In genomic region chr12:76095117-76096035, GRCm38 (mm10) we compare ENCODE assay signal across 8 mouse cellular contexts.
DNase-seq lines count a peak whose midpoint lies in the region; ATAC-seq lines count a peak whose summit lies in the region.
"Had no signal": no experiment of that assay in that cellular context is flagged by ENCODE, and none has a peak within 500 bp of the region (broad histone marks: within the 10 kb centered on the region; RNA-seq: fewer than 3 reads in every experiment).

No protein-coding gene starts in this region.

- H3K4me3 ChIP-seq in limb, embryonic 12.5 days (replicated peaks) = no peak overlapping the region
- no peak overlapping the region for H3K4me3 ChIP-seq in limb, embryonic 10.5 days

- DNase-seq in limb, embryonic 10.5 days (ENCODE audit: low spot score) = no peak
- peak; percentile 12 for DNase-seq in forelimb bud, embryonic 11.5 days (ENCODE audit: low read depth, low spot score)
- DNase-seq in lung, adult 18-20 months = peak; percentile 30 to 45
- DNase-seq in thymus, postnatal 10 days (ENCODE audit: low spot score in 2 of 2) = peak; percentile 44 to 55
- DNase-seq in yolk sac, embryonic 10.5 days (ENCODE audit: low spot score) = no peak
- DNase-seq in testis, postnatal 14 days (ENCODE audit: low spot score) = no peak
- DNase-seq: adrenal gland, postnatal 10 days had no signal

- peak overlapping the region; percentile 4; the same call in 1 of the 2 replicates for H3K27ac ChIP-seq in limb, embryonic 12.5 days
- no peak overlapping the region for H3K27ac ChIP-seq in limb, embryonic 10.5 days

- no peaks in the 10 kb centered on the region for H3K9me3 ChIP-seq in limb, embryonic 12.5 days
- H3K9me3 ChIP-seq in limb, embryonic 10.5 days (replicated peaks) = no peaks in the 10 kb centered on the region

- H3K27me3 ChIP-seq in limb, embryonic 12.5 days = no peaks in the 10 kb centered on the region
- H3K27me3 ChIP-seq in limb, embryonic 10.5 days (ENCODE audit: low read depth, poor library complexity, severe bottlenecking) = no peaks in the 10 kb centered on the region

- 55% methylated on average over 30 of the region's 30 CpGs for WGBS in limb, embryonic 12.5 days
- WGBS in limb, embryonic 10.5 days = 57% methylated on average over 30 of the region's 30 CpGs

- no peak for ATAC-seq in limb, embryonic 12.5 days (ENCODE audit: insufficient number of reproducible peaks, insufficient read depth, low FRiP score, low TSS enrichment, low read depth)

- no peaks in the 10 kb centered on the region for H3K4me1 ChIP-seq in limb, embryonic 12.5 days (replicated peaks)
- H3K4me1 ChIP-seq in limb, embryonic 10.5 days = peaks cover 6% of the 10 kb centered on the region; the same call in 1 of the 2 replicates

- no peak overlapping the region for H3K9ac ChIP-seq in limb, embryonic 12.5 days (replicated peaks)

- peaks cover 100% of the 10 kb centered on the region for H3K36me3 ChIP-seq in limb, embryonic 12.5 days
- peaks cover 99% of the 10 kb centered on the region for H3K36me3 ChIP-seq in limb, embryonic 10.5 days

- no peak overlapping the region for H3K4me2 ChIP-seq in limb, embryonic 12.5 days

Comparison
In these comparisons a context has a peak if more than half of its experiments do, and no peak if none do; other contexts are left out.
1. DNase-seq: peak in forelimb bud, embryonic 11.5 days (single experiment), lung, adult 18-20 months (2 of 2) and thymus, postnatal 10 days (2 of 2); none in limb, embryonic 10.5 days (single experiment), yolk sac, embryonic 10.5 days (single experiment) and testis, postnatal 14 days (single experiment).